Mouse (Mus musculus): ENCODE measurements around the gene Rgs9bp. TPM values are rescaled to one million over a fixed set of nuclear protein-coding genes. Genes with fewer than 3 reads are reported as not detected.
A peak's percentile ranks its signal among the peaks of the same experiment; 100 is the strongest.

The Rgs9bp gene
- total RNA-seq (2014; rRNA removed) = 0.22 and 0.26 TPM in 2 replicates
- polyA plus RNA-seq (2015; fragmentation: Nextera tagmentation; extraction: Ambion mirVana) = 0.03 and 0.06 TPM in 2 replicates

GRCm38 (mm10) chr7:35585191-35586054, at the start of gene Rgs9bp:
Gene Rgs9bp (minus strand): TSS chr7:35585582.
- peaks cover 7% of the 10 kb centered on the region; the same call in 1 of the 2 replicates for H3K4me1 ChIP-seq (ENCODE audit: insufficient read depth, low read length)
- DNase-seq (ENCODE audit: low spot score) (peak; percentile 45), ATAC-seq (peak; percentile 25)
- peak within 1 kb of the TSS; percentile 94 for H3K4me3 ChIP-seq (ENCODE audit: low read length)
- peak within 1 kb of the TSS; percentile 95 for H3K4me2 ChIP-seq (ENCODE audit: low read depth, low read length)
- no peaks in the 10 kb centered on the region for H3K9me3 ChIP-seq (ENCODE audit: low read length)
- H3K36me3 ChIP-seq (ENCODE audit: insufficient read depth, low read length) = no peaks in the 10 kb centered on the region
- H3K27ac ChIP-seq = no peak within 1 kb of the TSS
- peak within 1 kb of the TSS; percentile 73 for H3K9ac ChIP-seq (replicated peaks; ENCODE audit: low read length)
- H3K27me3 ChIP-seq (ENCODE audit: insufficient read depth, low read length) = peaks cover 13% of the 10 kb centered on the region
- WGBS = under 1% methylated on average over 45 of the region's 45 CpGs
- no peak for TF ChIP-seq CTCF (IDR thresholded peaks at IDR 0.05; ENCODE audit: low read depth)

DNA sequence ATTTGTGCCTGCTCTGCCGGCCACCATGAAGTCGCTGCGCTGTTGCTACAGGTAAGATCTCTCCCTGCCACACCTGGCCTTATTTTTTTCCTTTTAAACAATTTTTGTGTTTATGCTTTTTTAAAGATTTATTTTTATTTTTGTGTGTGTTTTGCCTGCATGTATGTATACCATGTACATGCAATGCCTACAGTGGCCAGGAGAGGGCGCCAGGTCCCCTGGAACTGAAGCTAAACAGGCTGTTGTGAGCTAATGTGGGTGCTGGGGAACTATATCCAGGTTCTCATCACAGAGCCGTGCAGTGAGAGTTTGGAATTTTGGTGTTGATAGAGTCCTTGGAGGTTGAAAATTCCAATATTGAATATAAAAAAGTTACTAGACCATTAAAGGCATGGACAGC, 43.1 kb upstream of the Rgs9bp start:
- H3K9ac ChIP-seq (replicated peaks; ENCODE audit: low read length) = no peak overlapping the region
- no peak overlapping the region for H3K27ac ChIP-seq
- peaks cover 38% of the 10 kb centered on the region for H3K36me3 ChIP-seq (ENCODE audit: insufficient read depth, low read length)
- DNase-seq (ENCODE audit: low spot score) = peak; percentile 32
- ATAC-seq = no peak
- no peak overlapping the region for H3K4me3 ChIP-seq (ENCODE audit: low read length)
- H3K27me3 ChIP-seq (ENCODE audit: insufficient read depth, low read length) = no peaks in the 10 kb centered on the region
- peak; percentile 73 for TF ChIP-seq CTCF (IDR thresholded peaks at IDR 0.05; ENCODE audit: low read depth)
- WGBS = 77% methylated on average over 5 of the region's 5 CpGs
- no peaks in the 10 kb centered on the region for H3K4me1 ChIP-seq (ENCODE audit: insufficient read depth, low read length)
- H3K9me3 ChIP-seq (ENCODE audit: low read length) = no peaks in the 10 kb centered on the region
- no peak overlapping the region for H3K4me2 ChIP-seq (ENCODE audit: low read depth, low read length)

GRCm38 (mm10) chr7:35627371-35627770, 42.0 kb upstream of the Rgs9bp start:
- no peaks in the 10 kb centered on the region for H3K27me3 ChIP-seq (ENCODE audit: insufficient read depth, low read length)
- no peak overlapping the region for H3K9ac ChIP-seq (replicated peaks; ENCODE audit: low read length)
- H3K27ac ChIP-seq = no peak overlapping the region
- no peak for DNase-seq (ENCODE audit: low spot score)
- H3K4me1 ChIP-seq (ENCODE audit: insufficient read depth, low read length) = no peaks in the 10 kb centered on the region
- H3K4me3 ChIP-seq (ENCODE audit: low read length) = no peak overlapping the region
- no peak for ATAC-seq
- H3K4me2 ChIP-seq (ENCODE audit: low read depth, low read length) = no peak overlapping the region
- H3K36me3 ChIP-seq (ENCODE audit: insufficient read depth, low read length) = peaks cover 38% of the 10 kb centered on the region
- no peaks in the 10 kb centered on the region for H3K9me3 ChIP-seq (ENCODE audit: low read length)
- 88% methylated on average over 10 of the region's 10 CpGs for WGBS
- TF ChIP-seq CTCF (IDR thresholded peaks at IDR 0.05; ENCODE audit: low read depth) = no peak

- no peak overlapping the region for H3K4me3 ChIP-seq (ENCODE audit: low read length)
- no peaks in the 10 kb centered on the region for H3K4me1 ChIP-seq (ENCODE audit: insufficient read depth, low read length)
- no peak for TF ChIP-seq CTCF (IDR thresholded peaks at IDR 0.05; ENCODE audit: low read depth)
- DNase-seq (ENCODE audit: low spot score) = no peak
- no peaks in the 10 kb centered on the region for H3K9me3 ChIP-seq (ENCODE audit: low read length)
- no peaks in the 10 kb centered on the region for H3K27me3 ChIP-seq (ENCODE audit: insufficient read depth, low read length)
- peaks cover 36% of the 10 kb centered on the region for H3K36me3 ChIP-seq (ENCODE audit: insufficient read depth, low read length)
- H3K9ac ChIP-seq (replicated peaks; ENCODE audit: low read length) = no peak overlapping the region
- no peak overlapping the region for H3K4me2 ChIP-seq (ENCODE audit: low read depth, low read length)
- H3K27ac ChIP-seq = no peak overlapping the region
- ATAC-seq = no peak
- WGBS = 98% methylated on average over 5 of the region's 5 CpGs
Measured at GRCm38 (mm10) chr7:35626038-35626437, 40.7 kb upstream of the Rgs9bp start.

DNA sequence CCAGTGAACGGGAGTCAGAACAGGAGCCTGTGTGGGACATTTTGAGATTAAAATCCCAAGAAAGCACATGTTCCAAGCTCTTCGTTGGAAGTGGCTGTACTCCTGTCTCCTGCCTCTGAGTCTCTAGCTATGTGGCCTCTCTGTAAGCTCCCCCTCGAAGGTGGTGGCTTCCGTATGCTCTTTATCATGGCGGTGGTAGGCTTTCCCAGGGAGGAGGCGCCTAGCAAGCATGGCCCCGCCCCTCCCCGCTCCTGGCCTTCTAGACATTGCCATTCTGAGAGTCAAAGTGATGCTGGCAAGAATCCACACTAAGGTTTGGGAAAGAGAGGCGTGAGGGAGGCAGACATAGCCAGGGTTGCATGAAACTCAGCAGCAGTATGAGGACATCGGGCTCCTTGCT, 37.2 kb upstream of the Rgs9bp start:
- ATAC-seq (no peak), DNase-seq (ENCODE audit: low spot score) (no peak)
- H3K4me1 ChIP-seq (ENCODE audit: insufficient read depth, low read length) = no peaks in the 10 kb centered on the region
- H3K36me3 ChIP-seq (ENCODE audit: insufficient read depth, low read length) = peaks cover 32% of the 10 kb centered on the region
- no peaks in the 10 kb centered on the region for H3K9me3 ChIP-seq (ENCODE audit: low read length)
- H3K9ac ChIP-seq (replicated peaks; ENCODE audit: low read length) = no peak overlapping the region
- 92% methylated on average over 10 of the region's 10 CpGs for WGBS
- TF ChIP-seq CTCF (IDR thresholded peaks at IDR 0.05; ENCODE audit: low read depth) = no peak
- no peaks in the 10 kb centered on the region for H3K27me3 ChIP-seq (ENCODE audit: insufficient read depth, low read length)
- H3K4me2 ChIP-seq (ENCODE audit: low read depth, low read length) = no peak overlapping the region
- H3K4me3 ChIP-seq (ENCODE audit: low read length) = no peak overlapping the region
- no peak overlapping the region for H3K27ac ChIP-seq

DNA sequence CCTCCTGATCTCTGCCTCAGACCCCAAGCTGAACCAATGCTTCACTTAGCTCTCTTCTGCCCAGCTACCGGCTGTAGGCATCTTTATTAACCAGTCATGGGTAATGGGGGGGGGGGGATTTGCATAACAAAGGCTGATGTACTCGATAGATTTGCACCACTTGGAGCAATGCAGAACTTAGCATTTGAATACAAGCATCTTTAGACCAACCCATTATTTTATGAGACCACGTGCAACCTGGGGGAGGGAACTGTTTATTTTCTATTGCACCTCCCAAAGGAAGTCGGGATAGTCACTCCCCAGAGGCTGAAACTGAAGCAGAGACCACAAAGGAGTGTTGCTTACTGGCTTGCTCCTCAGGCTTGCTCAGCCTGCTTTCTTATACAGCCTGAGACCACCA, 32.1 kb upstream of the Rgs9bp start:
- Histone ChIP-seq H3K36me3 (ENCODE audit: insufficient read depth, low read length) (peaks cover 26% of the 10 kb centered on the region), H3K9ac (replicated peaks; ENCODE audit: low read length) (no peak overlapping the region), H3K4me3 (ENCODE audit: low read length) (no peak overlapping the region), H3K4me1 (ENCODE audit: insufficient read depth, low read length) (no peaks in the 10 kb centered on the region), H3K27ac (no peak overlapping the region), H3K4me2 (ENCODE audit: low read depth, low read length) (no peak overlapping the region), H3K9me3 (ENCODE audit: low read length) (no peaks in the 10 kb centered on the region), H3K27me3 (ENCODE audit: insufficient read depth, low read length) (no peaks in the 10 kb centered on the region)
- ATAC-seq = no peak
- DNase-seq (ENCODE audit: low spot score) = no peak
- 24% methylated on average over 4 of the region's 4 CpGs for WGBS
- TF ChIP-seq CTCF (IDR thresholded peaks at IDR 0.05; ENCODE audit: low read depth) = no peak

GRCm38 (mm10) chr7:35609245-35609644, 23.9 kb upstream of the Rgs9bp start:
- no peak for ATAC-seq
- Histone ChIP-seq H3K4me2 (ENCODE audit: low read depth, low read length) (no peak overlapping the region), H3K36me3 (ENCODE audit: insufficient read depth, low read length) (peaks cover 23% of the 10 kb centered on the region), H3K4me1 (ENCODE audit: insufficient read depth, low read length) (no peaks in the 10 kb centered on the region), H3K9ac (replicated peaks; ENCODE audit: low read length) (no peak overlapping the region), H3K9me3 (ENCODE audit: low read length) (no peaks in the 10 kb centered on the region), H3K27me3 (ENCODE audit: insufficient read depth, low read length) (no peaks in the 10 kb centered on the region), H3K27ac (no peak overlapping the region), H3K4me3 (ENCODE audit: low read length) (no peak overlapping the region)
- no peak for DNase-seq (ENCODE audit: low spot score)
- no peak for TF ChIP-seq CTCF (IDR thresholded peaks at IDR 0.05; ENCODE audit: low read depth)
- WGBS = 96% methylated on average over 10 of the region's 10 CpGs

All from hindbrain, postnatal 0 days (tissue).